ENCODE assay signal across 30 mouse cellular contexts in genomic region chr16:38915451-38915850, GRCm38 (mm10). TPM values are rescaled to one million over a fixed set of nuclear protein-coding genes. Genes with fewer than 3 reads are reported as not detected.
DNase-seq lines count a peak whose midpoint lies in the region; ATAC-seq lines count a peak whose summit lies in the region.
"Had no signal": no experiment of that assay in that cellular context is flagged by ENCODE, and none has a peak within 500 bp of the region (broad histone marks: within the 10 kb centered on the region; RNA-seq: fewer than 3 reads in every experiment).

No protein-coding gene starts in this region.

- peak overlapping the region; percentile 32; the same call in 1 of the 2 replicates for H3K27ac ChIP-seq in kidney, embryonic 15.5 days
- H3K27ac ChIP-seq: gastrocnemius, adult 2 months; hindbrain, embryonic 14.5 days; macrophage; midbrain, embryonic 13.5 days; neural tube, embryonic 13.5 days; stomach, postnatal 0 days had no signal

- 0 out of 2 replicates have a peak, but pooled peaks cover 2% of the 10 kb centered on the region for H3K27me3 ChIP-seq in kidney, embryonic 15.5 days
- H3K27me3 ChIP-seq: midbrain, embryonic 13.5 days; neural tube, embryonic 13.5 days had no signal

- H3K9me3 ChIP-seq in kidney, embryonic 15.5 days (replicated peaks): no peaks in the 10 kb centered on the region
- H3K9me3 ChIP-seq: midbrain, embryonic 13.5 days; neural tube, embryonic 13.5 days had no signal

- no peak overlapping the region for H3K4me2 ChIP-seq in kidney, embryonic 15.5 days
- H3K4me2 ChIP-seq: heart, embryonic 11.5 days; hindbrain, embryonic 14.5 days; midbrain, embryonic 13.5 days; neural tube, embryonic 13.5 days had no signal

- no peak overlapping the region for H3K4me3 ChIP-seq in kidney, embryonic 15.5 days (replicated peaks)
- H3K4me3 ChIP-seq: gastrocnemius, adult 2 months; midbrain, embryonic 13.5 days; neural tube, embryonic 13.5 days had no signal

- no peak for DNase-seq in kidney, postnatal 14 days
- peak; percentile 5 for DNase-seq in testis, postnatal 10 days (ENCODE audit: low spot score)
- no peak for DNase-seq in testis, postnatal 14 days (ENCODE audit: low spot score)
- DNase-seq in adrenal gland, postnatal 14 days: peak; percentile 46
- no peak for DNase-seq in lung, postnatal 14 days
- no peak for DNase-seq in layer of hippocampus, postnatal 36 days
- DNase-seq: B cell, adult 2 months; cerebellum, adult 11 months; cerebellum, adult 9-10 months; cerebellum, postnatal 36 days; gastrocnemius, adult 2 months; gastrocnemius, postnatal 36 days; heart, adult 18-20 months; heart, postnatal 4 days; liver; lung, adult 18-20 months; right cerebral cortex, postnatal 4 days; thymus, postnatal 4 days had no signal

- WGBS in kidney, embryonic 15.5 days: 83% methylated on average over 4 of the region's 4 CpGs

- H3K9ac ChIP-seq in kidney, embryonic 15.5 days: no peak overlapping the region
- H3K9ac ChIP-seq: hindbrain, embryonic 14.5 days; midbrain, embryonic 13.5 days; neural tube, embryonic 13.5 days had no signal

- H3K4me1 ChIP-seq in kidney, embryonic 15.5 days: 0 out of 2 replicates have a peak, but pooled peaks cover 5% of the 10 kb centered on the region
- H3K4me1 ChIP-seq: midbrain, embryonic 13.5 days had no signal

- H3K36me3 ChIP-seq in kidney, embryonic 15.5 days: no peaks in the 10 kb centered on the region
- H3K36me3 ChIP-seq: midbrain, embryonic 13.5 days; neural tube, embryonic 13.5 days had no signal

- ATAC-seq in kidney, embryonic 15.5 days (replicated peaks; ENCODE audit: low FRiP score): peak; percentile 57; the same call in 1 of the 2 replicates
- ATAC-seq: activated CD4-positive, CD25-positive, alpha-beta regulatory T cell, adult 4 months; forebrain, embryonic 14.5 days; lung, postnatal 0 days; midbrain, embryonic 13.5 days had no signal

RNA-seq across cellular contexts. Expression of gene Igsf11, which starts 23.0 kb away (rescaled TPM):
- 2.1 and 2.6 TPM in 2 replicates for polyA plus RNA-seq in kidney, embryonic 15.5 days (2015; fragmentation: Nextera tagmentation; extraction: Ambion mirVana)
- total RNA-seq in adrenal gland, postnatal 14 days (2021): 18.8 and 23.8 TPM in 2 replicates
- 10 to 100 TPM; 43.9 to 46.8 TPM for total RNA-seq in layer of hippocampus, postnatal 36 days (2021)
- total RNA-seq: megakaryocyte-erythroid progenitor cell, adult 5-6 weeks had no signal
- polyA plus RNA-seq: thymus, postnatal 0 days had no signal

Comparison
In these comparisons a context has a peak if more than half of its experiments do, and no peak if none do; other contexts are left out.
1. DNase-seq: peak in testis, postnatal 10 days (single experiment) and adrenal gland, postnatal 14 days (single experiment); none in kidney, postnatal 14 days (single experiment), testis, postnatal 14 days (single experiment), lung, postnatal 14 days (single experiment) and layer of hippocampus, postnatal 36 days (0 of 2).